Mouse (Mus musculus) large intestine, adult 2 months (tissue): ENCODE measurements around the gene Poll. TPM values are rescaled to one million over a fixed set of nuclear protein-coding genes. Genes with fewer than 3 reads are reported as not detected.

ENCODE experiments used
- DNase-seq: peaks from one replicate; pipeline ENCODE4 v3.0.0-alpha.2; 2012; ENCODE audit warnings: low read depth, low spot score
- WGBS: fragments of 180-500 bp; shearing (Covaris S2); methylation state at CpG from one replicate; pipeline ENCODE4 v1.1.7; 2018; 5-methylcytosine and 5-hydroxymethylcytosine counted together
- polyA plus RNA-seq: library from polyadenylated mRNA; depleted of rRNA; stranded (reverse); fragments of >200 nt; gene quantifications from 2 replicates; pipeline ENCODE4 v1.2.3, GENCODE M21; 2012

Poll gene
- polyA plus RNA-seq, 1 experiment: 8.3 TPM

DNA sequence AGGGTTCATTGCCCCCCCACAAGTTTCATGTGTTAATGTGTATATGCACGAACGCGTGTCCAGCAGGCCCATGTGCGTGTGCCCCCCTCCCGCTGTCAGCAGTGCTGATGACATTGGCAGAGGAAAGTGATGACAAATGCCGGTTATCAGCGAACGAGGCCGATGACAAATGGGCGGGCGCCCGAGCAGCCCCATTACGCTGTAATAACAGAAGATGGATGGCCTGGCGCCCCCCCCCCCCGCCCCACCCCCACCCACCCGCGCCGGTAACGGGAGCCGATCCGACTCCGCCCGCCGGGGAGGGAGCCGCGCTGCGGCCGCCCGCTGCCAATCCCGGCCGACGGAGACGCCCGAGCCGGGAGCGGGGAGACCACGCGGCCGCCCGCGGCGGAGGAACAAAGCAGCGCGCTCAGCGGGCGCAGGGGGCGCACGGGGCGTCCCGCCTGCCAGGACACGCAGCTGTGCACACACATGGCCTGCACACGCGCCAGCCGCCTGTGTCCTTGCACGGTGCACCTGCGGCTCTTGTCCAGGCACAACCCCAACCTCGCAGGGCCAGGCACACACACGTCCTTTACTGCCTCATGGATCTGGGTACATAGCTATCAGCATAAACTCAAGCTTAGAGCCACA, 18.8 kb downstream of the Poll start:
- WGBS: under 1% methylated on average over 44 of the region's 58 CpGs
- DNase-seq: no peak

DNA sequence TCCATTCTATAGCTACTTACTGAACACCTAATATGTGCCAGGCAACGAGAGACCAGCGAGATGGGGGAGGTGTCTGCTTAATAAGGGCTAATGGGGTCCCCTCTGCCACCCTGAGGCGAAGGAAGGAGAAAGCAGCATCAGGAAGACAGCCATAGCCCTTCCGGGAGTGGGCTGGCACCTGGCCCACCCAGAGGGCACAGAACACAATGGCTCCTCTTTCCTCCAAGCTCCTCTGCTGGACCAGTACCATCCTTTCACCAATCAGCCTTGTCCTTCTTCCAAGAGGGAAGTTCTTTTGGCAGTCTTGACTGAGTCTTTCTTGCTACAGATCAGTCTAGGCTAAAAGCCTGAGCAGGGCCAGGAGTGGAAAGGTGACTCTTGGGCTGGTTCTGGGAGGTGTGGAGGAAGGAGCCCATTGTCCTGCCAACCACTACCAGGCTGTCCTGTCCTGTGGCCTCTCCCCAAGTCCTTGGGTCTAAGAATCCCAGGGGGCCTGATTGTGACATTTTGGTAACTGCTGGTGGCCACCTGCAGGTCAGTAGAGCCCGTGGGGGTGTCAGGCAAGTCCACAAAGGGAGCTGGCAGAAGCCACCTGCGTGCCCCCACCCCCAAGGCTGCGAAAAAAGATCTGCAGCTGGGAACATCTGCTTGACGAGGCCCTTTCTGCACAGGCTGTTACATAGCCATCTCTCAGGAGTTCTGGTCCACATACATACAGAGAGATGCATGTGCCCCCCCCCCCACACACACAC, 19.5 kb downstream of the Poll start:
- WGBS: 43% methylated on average over 8 of the region's 8 CpGs
- no peak for DNase-seq

- WGBS: 44% methylated on average over 1 of the region's 1 CpGs
These were observed 22.8 kb downstream of the Poll start for GRCm38 (mm10) chr19:45537505-45537904.

GRCm38 (mm10) chr19:45535929-45536328, 24.4 kb downstream of the Poll start:
- no peak for DNase-seq
- 49% methylated on average over 6 of the region's 6 CpGs for WGBS

More at GRCm38 (mm10) chr19:45537505-45537904, 22.8 kb downstream of the Poll start:
- DNase-seq: no peak

DNA sequence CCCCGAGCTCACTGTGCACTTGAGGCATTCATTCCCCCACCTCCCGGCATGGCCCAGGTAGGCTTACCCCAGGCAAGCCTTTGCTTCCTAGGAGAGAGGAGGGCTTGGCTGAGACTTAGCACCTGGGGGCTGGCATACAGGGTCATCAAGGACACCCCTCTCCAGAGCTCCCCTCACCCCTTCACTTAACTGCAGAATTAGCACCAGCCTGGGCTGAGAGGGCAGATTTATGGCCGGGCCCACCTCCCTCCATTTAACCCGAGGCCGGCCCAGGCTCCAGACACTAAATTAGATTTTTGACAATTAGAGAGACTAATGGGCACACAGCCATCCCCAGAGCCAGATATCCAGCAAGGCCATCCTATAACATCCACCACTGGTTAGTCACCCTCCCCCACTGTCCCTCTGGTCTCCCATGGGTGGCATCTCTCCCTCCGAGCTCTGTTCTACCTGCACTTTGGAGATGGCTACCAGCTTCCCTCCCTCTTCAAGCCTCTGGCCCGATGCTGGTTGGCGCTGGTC, 25.1 kb downstream of the Poll start:
- DNase-seq: no peak
- 50% methylated on average over 8 of the region's 8 CpGs for WGBS

GRCm38 (mm10) chr19:45533617-45534016, 26.7 kb downstream of the Poll start:
- WGBS: 46% methylated on average over 7 of the region's 7 CpGs
- DNase-seq: no peak

DNA sequence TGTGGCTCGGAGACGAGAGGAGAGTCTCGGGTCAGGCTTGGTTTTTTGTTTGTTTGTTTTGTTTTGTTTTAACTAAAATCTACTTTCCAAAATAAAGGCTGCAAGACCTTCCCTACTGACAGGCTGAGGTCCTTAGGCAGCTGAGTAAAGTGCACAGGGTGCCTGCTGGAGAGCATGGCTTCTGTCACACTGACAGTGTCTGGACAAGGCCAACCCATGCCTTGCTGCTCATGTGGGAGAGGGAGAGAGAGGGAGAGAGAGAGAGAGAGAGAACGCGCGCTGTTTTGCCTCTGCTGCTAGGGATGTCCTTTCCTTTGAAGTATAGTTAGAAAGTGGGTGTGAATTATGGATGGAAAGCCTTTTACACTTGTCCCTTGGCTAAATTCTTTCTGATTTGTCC, 28.8 kb downstream of the Poll start:
- DNase-seq: no peak
- WGBS: 71% methylated on average over 6 of the region's 6 CpGs

DNA sequence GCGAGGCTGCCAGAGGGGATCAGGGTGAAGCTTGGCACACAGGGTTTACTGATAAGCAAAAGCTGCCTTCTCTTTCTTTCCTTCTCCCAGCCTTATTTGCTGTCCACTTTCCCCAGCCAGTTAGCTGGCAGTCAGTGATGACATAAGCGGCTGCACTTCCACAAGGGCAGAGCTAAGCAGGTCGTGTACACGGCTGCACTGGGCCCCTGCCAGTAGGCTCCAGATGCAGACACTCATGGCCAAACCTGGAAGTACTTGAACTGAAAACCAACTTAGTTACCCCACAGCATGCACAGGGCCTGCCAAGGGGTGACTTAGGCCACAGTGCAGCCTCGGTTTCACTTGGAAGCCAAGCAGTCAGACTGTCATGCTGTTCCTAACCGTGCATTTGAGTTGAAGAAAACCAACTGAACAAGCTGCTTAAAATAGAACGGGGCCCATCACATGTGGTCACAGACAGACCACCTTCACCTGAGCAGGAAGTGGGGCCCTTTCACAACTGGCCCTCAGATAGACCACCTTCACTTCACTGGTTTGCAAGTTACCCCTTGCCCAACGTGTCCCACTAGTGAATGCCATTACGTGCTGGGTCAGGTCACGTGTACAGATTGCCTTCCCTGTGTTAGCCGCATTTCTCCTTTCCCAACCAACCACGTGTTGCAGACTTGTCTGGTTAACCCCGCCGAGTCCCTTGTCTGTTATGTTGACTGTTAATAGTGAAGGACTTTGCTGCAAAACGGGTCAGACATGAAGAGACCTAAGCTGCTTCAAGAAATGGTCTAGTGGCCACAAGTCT, 29.9 kb downstream of the Poll start:
- 67% methylated on average over 15 of the region's 15 CpGs for WGBS
- no peak for DNase-seq

- 76% methylated on average over 5 of the region's 5 CpGs for WGBS
- DNase-seq: no peak
These were observed 31.0 kb downstream of the Poll start for GRCm38 (mm10) chr19:45529294-45529693.

DNA sequence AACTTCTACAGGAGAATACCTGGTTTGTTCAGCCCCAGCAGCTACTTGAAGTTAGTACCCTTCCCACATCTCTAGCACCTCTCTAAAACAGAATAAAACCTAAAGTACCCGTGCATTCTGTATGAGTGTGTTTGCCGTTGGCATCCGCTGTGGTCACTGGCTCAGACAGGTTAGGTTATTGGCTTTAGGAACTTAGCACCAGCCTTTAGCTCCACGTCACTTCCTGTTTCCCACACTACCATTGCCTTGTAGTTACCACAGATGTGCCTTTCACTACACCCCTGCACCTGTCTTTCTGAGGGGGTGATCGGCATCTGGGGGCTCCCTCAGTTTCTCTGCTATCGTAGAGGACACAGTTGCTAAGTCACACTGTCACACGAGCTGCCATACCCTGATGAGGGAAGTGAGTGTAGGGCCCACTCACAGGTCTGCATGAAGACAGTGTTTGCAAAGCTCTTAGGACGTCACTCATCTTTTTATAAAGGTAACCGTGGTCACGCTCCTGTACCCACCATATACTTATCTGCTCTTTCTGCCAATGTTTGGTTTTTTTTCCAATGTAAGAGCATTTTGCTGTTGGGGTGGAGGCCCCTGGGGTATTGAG, 32.3 kb downstream of the Poll start:
- DNase-seq: no peak
- 88% methylated on average over 10 of the region's 10 CpGs for WGBS

GRCm38 (mm10) chr19:45527382-45527781, 32.9 kb downstream of the Poll start:
- no peak for DNase-seq
- 82% methylated on average over 7 of the region's 7 CpGs for WGBS

- DNase-seq: no peak
- WGBS: 92% methylated on average over 12 of the region's 12 CpGs
These were observed 44.1 kb downstream of the Poll start for GRCm38 (mm10) chr19:45516264-45516663.

- no peak for DNase-seq
- WGBS: 93% methylated on average over 2 of the region's 2 CpGs
These were observed 45.0 kb downstream of the Poll start for GRCm38 (mm10) chr19:45515341-45515740.

DNA sequence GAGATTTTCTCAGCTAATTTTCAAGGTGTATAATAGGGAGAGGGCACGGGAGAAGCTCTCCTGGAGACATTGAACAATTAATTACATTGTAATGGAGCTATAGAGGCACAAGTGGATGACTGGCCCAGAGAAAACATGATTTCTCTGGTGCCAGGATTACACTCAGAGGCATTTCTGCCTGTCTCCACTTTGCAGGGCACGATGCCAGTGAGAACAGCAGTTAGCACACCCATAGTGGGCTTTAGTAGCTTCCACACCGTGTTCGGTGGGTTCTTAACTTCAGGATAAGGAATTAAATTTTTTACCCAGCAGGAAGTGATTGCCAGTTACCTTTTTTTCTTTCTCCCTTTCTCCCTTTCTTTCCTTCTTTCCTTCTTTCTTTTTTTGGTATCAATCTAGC, 48.9 kb downstream of the Poll start:
- WGBS: 88% methylated on average over 4 of the region's 4 CpGs

DNA sequence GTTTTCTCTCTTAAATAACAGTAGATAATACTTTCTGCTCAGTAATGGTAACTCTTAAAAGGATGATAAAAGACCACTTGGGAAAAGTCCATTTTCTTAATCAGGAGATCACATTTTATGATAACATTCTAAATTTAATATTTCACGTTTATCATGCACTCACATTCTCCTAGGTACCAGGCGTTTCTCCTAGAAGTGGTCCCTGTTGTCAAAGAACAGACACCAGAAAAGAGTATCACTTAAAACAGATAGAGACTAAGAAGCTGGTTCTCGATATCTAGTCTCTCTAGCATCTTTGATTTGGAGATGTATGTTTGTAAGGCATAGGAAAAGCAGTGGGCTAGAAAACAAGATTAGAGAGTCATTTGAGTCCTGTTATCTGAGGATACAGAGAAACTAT, 49.7 kb downstream of the Poll start:
- DNase-seq: no peak
- 84% methylated on average over 3 of the region's 3 CpGs for WGBS

More for the DNA sequence above, 48.9 kb downstream of the Poll start:
- no peak for DNase-seq

GRCm38 (mm10) chr19:45507531-45507930, 52.8 kb downstream of the Poll start:
- 82% methylated on average over 19 of the region's 19 CpGs for WGBS
- DNase-seq: no peak

DNA sequence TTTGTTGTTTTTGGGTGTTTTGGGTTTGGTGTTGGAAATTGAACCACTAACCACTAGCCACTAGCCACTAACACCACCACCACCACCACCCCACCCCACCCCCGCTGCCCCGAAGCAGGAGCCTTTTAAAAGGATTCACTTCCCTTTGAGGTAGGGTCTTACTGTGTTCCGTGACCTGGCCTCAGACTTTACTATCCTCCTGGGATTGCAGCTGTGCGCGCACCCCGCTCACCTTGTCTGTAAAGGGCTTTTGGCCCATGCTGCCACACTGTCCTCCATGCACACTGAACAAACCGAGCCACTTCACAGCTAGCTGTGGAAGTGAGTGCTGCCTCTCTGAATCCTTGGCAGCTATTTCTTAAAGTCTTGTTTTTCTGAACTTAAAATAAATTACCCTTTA, 54.9 kb downstream of the Poll start:
- DNase-seq: no peak
- WGBS: 96% methylated on average over 7 of the region's 7 CpGs
